Mouse (Mus musculus): Measurements from ENCODE around the gene Prkd1. TPM values are rescaled to one million over a fixed set of nuclear protein-coding genes. Genes with fewer than 3 reads are reported as not detected.

Prkd1 gene
- total RNA-seq (2023), result 0.15 TPM

GRCm38 (mm10) chr12:50648671-50649541 is at the start of gene Prkd1:
Gene Prkd1 (minus strand): TSS chr12:50649098.

All from CD4-positive naive resting alpha-beta T cell, adult 57 days (primary cell).